Mouse (Mus musculus): ENCODE data around the gene Hectd4.

The Hectd4 gene

DNA sequence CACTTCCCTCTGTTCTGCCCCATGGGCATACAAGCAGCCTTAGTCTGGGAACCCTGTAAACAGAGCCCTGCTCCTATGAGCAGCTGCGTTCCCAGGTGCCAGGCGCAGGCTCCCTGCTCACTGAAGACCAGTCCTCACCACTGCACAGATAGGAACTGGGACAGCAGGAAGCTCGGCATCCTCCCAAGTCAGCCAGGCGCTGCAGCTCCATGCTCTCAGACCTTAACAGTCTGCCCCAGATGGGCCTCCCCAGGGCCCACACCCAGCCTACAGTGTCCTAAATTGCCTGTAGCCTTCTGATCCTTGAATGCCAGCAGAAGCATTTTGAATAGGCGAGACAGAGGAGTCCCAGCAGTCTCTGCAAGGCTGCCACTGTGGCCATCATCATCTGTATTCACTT lies 141.7 kb downstream of the Hectd4 start:
- DNase-seq (ENCODE audit: low spot score), result no peak

DNA sequence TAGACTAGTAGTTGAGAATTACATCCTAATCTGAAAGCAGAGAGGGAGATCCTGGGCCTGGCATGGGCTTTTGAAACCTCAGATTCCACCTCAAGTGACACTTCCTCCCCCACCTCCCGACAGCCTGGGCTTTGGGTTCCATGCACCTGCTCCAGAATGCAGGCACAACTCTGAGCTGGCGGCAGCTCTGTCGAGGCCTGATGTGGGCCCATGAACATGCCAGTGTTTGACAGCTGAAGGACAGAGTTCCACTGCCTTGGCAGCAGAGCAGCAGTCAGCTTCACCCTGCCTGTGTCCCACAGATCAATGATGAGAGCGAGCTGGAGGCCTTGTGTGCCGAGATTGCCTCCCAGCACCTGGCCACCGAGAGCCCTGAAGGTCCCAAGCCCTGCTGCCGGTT lies 143.4 kb downstream of the Hectd4 start:
- DNase-seq (ENCODE audit: low spot score), result no peak

DNA sequence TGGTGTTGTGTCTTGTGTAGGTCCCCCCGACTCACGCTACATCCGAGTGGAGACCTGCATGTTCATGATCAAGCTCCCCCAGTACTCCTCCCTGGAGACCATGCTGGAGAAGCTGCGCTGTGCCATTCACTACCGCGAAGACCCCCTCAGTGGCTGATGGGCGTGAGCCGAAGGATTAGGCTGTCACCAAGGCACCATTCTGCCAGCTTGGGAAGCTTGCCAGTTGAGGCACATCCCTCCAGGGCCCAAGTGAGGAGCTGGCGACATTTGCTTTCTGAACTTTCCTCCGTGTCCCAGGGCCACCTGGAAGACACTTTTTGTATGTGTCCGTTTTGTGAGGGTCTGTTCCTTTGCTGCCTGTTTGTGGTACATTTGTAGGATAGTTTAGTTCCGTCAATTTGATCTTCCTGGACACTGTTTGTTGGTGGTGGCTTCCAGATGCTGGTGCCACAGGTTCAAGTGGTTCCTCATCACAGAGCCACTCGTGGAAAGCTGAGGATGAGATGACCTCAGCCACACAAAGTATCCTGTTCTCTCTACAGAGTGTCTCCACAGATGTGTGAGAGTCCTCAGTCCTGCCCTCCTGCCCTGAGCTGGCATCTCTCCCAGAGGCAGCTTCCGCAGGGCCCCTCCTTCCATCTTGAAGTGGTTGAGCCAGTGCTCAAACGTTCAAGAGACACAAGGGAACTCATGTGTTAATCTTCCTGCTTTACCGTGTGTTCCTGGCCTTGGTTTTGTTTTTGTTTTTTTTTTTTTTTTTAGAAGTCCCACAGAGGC lies 146.6 kb downstream of the Hectd4 start:
- no peak for DNase-seq (ENCODE audit: low spot score)

DNA sequence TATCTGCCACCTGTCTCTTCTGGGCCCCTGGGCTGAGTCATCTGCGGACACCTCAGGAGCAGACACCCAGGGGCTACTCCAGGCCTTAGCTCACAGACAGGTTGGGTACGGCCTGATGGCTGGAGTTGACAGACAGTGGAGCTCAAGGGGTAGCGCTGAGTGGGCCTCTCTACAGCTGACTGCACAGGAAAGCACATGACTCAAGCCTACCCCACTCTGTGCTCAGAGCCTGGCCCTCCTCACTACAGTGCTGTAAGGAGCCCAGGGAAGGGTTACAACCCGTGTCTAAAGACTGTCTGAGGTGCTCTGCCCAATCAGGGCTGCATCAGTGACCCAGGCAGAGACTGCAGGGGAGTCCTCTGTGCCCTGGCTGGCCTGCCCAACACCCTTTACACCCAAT lies 147.2 kb downstream of the Hectd4 start:
- no peak for DNase-seq (ENCODE audit: low spot score)

GRCm38 (mm10) chr5:121371712-121372111 lies 151.7 kb downstream of the Hectd4 start:
- DNase-seq (ENCODE audit: low spot score), result no peak

- DNase-seq (ENCODE audit: low spot score), result no peak
Measured at GRCm38 (mm10) chr5:121374790-121375189, 154.8 kb downstream of the Hectd4 start.

GRCm38 (mm10) chr5:121376972-121377371 lies 157.0 kb downstream of the Hectd4 start:
- DNase-seq (ENCODE audit: low spot score), result peak; percentile 51

DNA sequence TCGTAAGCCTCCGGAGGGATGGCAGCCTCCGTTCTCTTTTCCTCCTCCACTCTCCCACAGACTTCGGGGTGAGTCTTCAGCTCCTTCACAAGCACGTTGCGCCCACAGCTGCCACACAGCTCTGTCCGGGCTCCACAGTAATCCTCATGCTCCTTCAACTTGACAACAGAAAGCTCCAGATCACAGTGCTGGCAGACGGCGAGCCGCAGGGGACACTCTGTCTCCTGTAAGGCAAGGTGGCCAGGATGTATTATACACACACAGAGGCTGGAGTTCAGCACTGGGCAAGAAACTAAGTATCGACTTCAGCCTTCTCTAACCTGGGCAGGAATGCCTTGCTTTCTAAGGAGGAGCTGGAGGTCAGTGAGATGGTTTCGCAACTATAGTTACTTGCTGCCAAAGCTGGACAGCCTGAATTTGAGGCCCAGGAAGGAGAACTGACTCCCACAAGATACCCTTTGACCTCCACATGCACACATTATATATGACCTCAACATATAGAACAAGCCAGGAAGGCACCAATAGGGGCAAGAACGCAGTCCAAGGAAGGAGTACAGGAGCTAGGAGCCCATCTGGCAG lies 158.7 kb downstream of the Hectd4 start:
- no peak for DNase-seq (ENCODE audit: low spot score)

GRCm38 (mm10) chr5:121380692-121381091 lies 160.7 kb downstream of the Hectd4 start:
- no peak for DNase-seq (ENCODE audit: low spot score)

DNA sequence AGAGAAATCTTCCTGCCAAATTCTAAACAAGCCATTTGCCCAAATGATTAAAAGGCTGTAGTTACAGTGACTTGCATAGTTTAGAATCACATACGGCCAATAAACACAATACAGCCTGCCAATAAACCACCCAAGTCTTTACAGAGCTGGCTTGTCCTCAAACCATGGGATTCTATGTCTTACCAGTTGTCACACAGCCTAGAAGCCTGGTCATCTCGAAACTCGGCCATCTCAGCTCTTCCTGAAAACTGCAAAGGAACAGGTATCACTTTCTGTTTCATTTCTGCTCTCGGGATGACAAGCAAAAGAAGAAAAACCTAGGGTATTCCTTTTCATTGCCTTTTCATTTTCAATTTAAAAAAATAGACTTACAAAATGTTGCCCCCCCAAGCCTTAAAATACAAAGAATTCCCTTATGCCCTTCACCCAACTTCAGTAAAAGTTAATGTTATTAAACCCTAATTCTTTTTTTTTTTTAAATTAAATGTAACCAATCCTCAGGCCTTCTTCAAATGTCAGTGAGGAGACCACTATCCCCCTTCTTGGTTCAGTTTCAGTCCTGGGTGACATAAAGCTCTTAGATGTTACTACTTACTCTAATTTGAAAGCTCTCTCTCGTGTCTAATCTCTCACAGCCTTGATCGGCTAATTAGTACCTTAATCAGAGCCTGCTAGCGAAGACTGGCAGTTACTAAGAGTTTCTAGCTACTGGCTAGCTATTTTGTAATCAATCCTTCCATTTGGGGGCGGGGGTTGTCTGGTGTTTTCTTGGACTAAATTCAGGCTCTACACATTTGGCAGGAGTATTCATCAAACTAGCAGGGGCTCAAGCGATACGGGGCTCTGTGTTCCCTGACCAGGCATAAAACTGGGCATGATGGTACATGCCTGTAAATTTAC lies 164.1 kb downstream of the Hectd4 start:
- DNase-seq (ENCODE audit: low spot score), result no peak

GRCm38 (mm10) chr5:121384757-121385460 lies 164.9 kb downstream of the Hectd4 start:
- DNase-seq (ENCODE audit: low spot score), result no peak

DNA sequence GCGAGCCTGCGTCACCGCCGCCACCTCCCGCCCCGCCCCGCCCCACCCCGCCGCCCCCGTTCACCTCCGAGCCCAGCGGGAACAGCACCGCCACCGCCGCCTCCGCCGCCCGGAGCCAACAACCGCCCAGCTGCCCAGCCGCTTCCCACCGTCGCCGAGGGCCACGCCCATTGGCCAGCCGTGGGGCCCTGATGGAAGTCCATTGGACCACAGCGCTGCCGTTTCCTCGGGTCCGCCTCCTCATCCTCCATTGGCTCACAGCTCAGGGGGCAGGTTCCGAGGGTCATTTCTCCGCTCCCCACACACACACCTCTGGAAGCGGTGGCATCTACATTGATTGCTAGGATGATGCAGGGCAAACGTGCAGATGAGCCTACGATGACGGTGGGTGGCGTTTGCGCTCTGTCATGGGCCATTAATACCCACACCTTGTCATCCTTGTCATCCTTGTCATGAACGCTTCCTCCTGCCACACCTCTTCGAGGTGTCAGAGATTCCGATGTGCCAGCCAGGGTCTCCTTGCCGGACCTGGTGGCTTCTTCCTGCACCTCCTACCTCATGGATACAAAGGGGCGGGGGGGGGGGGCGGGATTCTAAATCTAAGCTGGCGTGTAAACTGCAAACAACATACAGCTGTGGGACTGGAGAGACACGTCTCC lies 165.6 kb downstream of the Hectd4 start, which contains the start of gene Trafd1:
Gene Trafd1, minus strand, starts transcription at position 172 of the 659 bp plus-strand sequence.
- DNase-seq (ENCODE audit: low spot score), result peak; percentile 96

GRCm38 (mm10) chr5:121386120-121386909 lies 166.3 kb downstream of the Hectd4 start:
- no peak for DNase-seq (ENCODE audit: low spot score)

DNA sequence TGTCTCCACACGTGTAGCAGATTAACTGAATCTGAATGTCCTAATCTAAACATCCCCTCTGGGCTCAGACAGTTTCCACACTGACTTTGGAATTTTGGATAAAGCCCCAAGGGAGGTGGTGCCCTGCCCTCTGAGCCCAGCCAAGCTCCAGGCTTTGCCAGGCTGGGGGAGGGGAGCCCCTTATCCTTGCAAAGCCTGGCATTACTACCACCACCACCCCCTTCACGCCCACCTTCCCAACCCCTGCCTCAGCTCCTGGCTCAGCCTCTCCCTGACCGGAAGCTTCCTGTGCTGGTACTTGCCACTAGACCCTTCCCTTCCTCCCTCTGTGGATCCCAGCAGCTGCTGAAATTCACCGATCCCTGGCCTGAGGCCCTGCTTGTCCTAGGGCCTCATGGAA lies 167.1 kb downstream of the Hectd4 start:
- DNase-seq (ENCODE audit: low spot score), result no peak

DNA sequence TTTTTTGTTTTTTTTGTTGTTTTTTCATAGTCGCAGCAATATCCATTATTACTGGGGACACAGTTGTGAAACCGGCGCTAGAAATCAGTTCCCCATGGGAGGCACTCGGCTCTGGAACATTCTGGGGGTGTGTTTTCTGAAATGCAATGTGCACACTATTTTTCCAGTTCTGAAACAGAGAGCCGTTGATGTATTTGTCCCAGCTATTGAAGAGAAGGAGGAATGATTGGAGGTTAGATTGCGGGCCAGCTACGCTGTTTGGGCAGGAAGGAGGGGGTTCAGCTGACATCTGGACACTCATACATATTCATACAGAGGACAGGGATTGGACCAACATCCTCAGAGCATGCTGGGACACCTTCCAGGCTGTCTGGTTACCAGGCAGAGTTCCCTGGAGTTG lies 169.1 kb downstream of the Hectd4 start:
- DNase-seq (ENCODE audit: low spot score), result no peak

DNA sequence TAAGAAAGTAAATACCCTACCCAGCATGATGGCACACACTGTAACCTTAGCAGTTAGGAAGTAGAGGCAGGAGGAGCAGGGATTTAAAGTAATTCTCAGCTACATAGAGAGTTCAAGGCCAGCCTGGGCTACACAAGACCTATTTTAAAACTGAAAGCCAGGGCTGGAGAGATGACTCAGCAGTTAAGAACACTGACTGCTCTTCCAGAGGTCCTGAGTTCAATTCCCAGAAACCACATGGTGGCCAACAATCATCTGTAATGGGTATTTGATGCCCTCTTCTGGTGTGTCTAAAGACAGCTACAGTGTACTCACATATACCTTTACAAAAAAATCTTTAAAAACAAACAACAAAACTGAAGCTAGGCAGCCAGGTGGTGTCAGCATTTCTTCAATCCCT lies 169.7 kb downstream of the Hectd4 start:
- DNase-seq (ENCODE audit: low spot score), result no peak

GRCm38 (mm10) chr5:121392667-121393380 lies 172.8 kb downstream of the Hectd4 start:
- DNase-seq (ENCODE audit: low spot score), result peak; percentile 47

DNA sequence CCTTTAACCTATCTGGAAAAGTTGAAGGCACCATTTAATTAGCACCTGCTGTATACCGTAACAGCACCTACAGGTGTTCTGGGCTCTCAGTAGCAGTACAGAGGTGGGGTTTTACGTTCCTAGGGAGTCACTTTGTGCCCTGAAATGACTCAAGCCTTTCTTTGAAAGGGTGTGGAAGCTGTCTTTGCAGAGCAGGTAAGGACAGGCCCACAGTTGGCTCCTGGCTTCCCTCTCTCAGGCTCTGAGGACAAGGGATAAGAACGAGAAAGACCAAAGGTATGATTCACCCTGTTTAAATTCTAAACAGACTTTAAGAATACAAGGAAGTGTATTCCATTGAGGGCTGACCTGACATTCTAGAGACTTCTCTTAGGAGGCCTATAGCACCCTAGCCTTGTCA lies 173.4 kb downstream of the Hectd4 start:
- peak; percentile 57 for DNase-seq (ENCODE audit: low spot score)

DNA sequence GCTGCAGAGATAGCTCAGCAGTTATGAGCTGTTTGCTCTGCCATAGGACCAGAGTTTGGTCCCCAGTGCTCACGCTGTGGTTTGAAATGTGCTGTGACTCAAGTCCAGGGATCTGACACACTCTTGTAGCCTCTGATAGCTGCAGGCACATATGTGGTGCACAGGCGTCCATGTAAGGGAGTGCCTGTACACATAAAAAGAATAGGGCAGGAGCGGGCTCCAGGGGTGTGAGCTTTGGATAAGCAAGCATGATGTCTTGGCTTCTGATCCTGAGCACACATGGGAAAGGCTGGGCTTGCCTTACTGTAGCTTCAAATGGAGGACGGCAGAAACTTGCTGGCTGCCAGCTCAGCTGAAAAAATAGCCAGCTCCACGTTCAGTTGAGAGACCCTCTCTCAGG lies 175.6 kb downstream of the Hectd4 start:
- DNase-seq (ENCODE audit: low spot score), result no peak

Data from urinary bladder, postnatal 14 days (tissue).